Mouse (Mus musculus) MEL (cell line): ENCODE measurements around the gene Pcmt1. TPM values are rescaled to one million over a fixed set of nuclear protein-coding genes. Genes with fewer than 3 reads are reported as not detected.

ENCODE experiments used
- DNase-seq: peaks from one replicate; pipeline ENCODE4 v3.0.0; 2011; ENCODE audit warnings: low read depth, low spot score
- H3K27ac ChIP-seq: 2 replicates; pipeline ENCODE4 v1.5.1; 2012; ENCODE audit warnings: low read depth, mild to moderate bottlenecking, control low read depth, low read length, moderate library complexity; ENCODE audit not compliant: control insufficient read depth
- H3K27me3 ChIP-seq, 2 experiments: fragments of 150-350 bp in 1 of 2; sonication (generic) in 1 of 2; 2 replicates each; pipeline ENCODE4 v1.6.1; 2012; ENCODE audit warnings: low read length in 2 of 2, mild to moderate bottlenecking in 2 of 2, improper control_type of control experiment in 1 of 2, moderate library complexity in 1 of 2; ENCODE audit not compliant: insufficient read depth in 2 of 2, control insufficient read depth in 1 of 2
- H3K36me3 ChIP-seq, 2 experiments: 2 replicates each; pipeline ENCODE4 v1.6.1; 2012 to 2014; ENCODE audit warnings: low read length in 2 of 2, improper control_type of control experiment in 1 of 2, inconsistent platforms in 1 of 2, mild to moderate bottlenecking in 1 of 2; ENCODE audit not compliant: insufficient read depth in 2 of 2, control insufficient read depth in 1 of 2
- H3K4me1 ChIP-seq, 2 experiments: fragments of 150-350 bp in 1 of 2; sonication (generic) in 1 of 2; 2 replicates each; pipeline ENCODE4 v1.6.1; 2012; ENCODE audit warnings: low read length in 2 of 2, improper control_type of control experiment in 1 of 2, mild to moderate bottlenecking in 1 of 2; ENCODE audit not compliant: insufficient read depth in 2 of 2, control insufficient read depth in 1 of 2
- H3K4me3 ChIP-seq, 2 experiments: fragments of 150-350 bp in 1 of 2; sonication (generic) in 1 of 2; 2 replicates each; pipeline ENCODE4 v1.5.1; 2012; ENCODE audit warnings: low read depth in 2 of 2, low read length in 2 of 2, mild to moderate bottlenecking in 2 of 2, moderate library complexity in 2 of 2, control low read depth in 1 of 2, improper control_type of control experiment in 1 of 2; ENCODE audit not compliant: control insufficient read depth in 1 of 2, insufficient read depth in 1 of 2
- H3K79me2 ChIP-seq: 2 replicates; pipeline ENCODE4 v1.6.1; 2012; ENCODE audit warnings: mild to moderate bottlenecking, low read length, moderate library complexity; ENCODE audit not compliant: control insufficient read depth, poor library complexity, insufficient read depth
- H3K9ac ChIP-seq: 2 replicates; pipeline ENCODE4 v1.6.1; 2012; ENCODE audit warnings: low read depth, mild to moderate bottlenecking, control low read depth, low read length, moderate library complexity; ENCODE audit not compliant: control insufficient read depth, poor library complexity, severe bottlenecking
- H3K9me3 ChIP-seq: fragments of 150-350 bp; sonication (generic); replicated peaks from 2 replicates; pipeline ENCODE4 v1.6.1; 2012; ENCODE audit warnings: mild to moderate bottlenecking, low read length, improper control_type of control experiment, moderate library complexity; ENCODE audit not compliant: insufficient read depth
- BHLHE40 ChIP-seq: IDR thresholded peaks from 2 replicates; pipeline ENCODE4 v1.6.1; 2012; ENCODE audit warnings: low read depth, mild to moderate bottlenecking, inconsistent platforms, low read length, improper control_type of control experiment, borderline replicate concordance
- CTCF ChIP-seq, 3 experiments: IDR thresholded peaks in 2 of 3; conservative IDR thresholded peaks in 1 of 3; 2 replicates each; pipeline ENCODE4 v1.5.1; 2011 to 2012; ENCODE audit warnings: low read length in 3 of 3, low read depth in 2 of 3, mild to moderate bottlenecking in 2 of 3, improper control_type of control experiment in 1 of 3, inconsistent platforms in 1 of 3, mixed read lengths in 1 of 3, moderate library complexity in 1 of 3; ENCODE audit not compliant: control insufficient read depth in 1 of 3, insufficient read depth in 1 of 3, poor library complexity in 1 of 3, severe bottlenecking in 1 of 3
- E2F4 ChIP-seq: IDR thresholded peaks from 2 replicates; pipeline ENCODE4 v1.6.1; 2011; ENCODE audit warnings: low read depth, low read length, improper control_type of control experiment, borderline replicate concordance
- GABPA ChIP-seq: IDR thresholded peaks from 2 replicates; pipeline ENCODE4 v1.6.1; 2012; ENCODE audit warnings: low read depth, mild to moderate bottlenecking, inconsistent platforms, low read length, improper control_type of control experiment, moderate library complexity
- HCFC1 ChIP-seq: IDR thresholded peaks from 2 replicates; pipeline ENCODE4 v1.6.1; 2012; ENCODE audit warnings: low read depth, mild to moderate bottlenecking, inconsistent platforms, low read length, improper control_type of control experiment, moderate library complexity
- KAT2A ChIP-seq: conservative IDR thresholded peaks from 2 replicates; pipeline ENCODE4 v1.6.1; 2012; ENCODE audit warnings: low read depth, low read length, improper control_type of control experiment, inconsistent platforms
- MAZ ChIP-seq: IDR thresholded peaks from 2 replicates; pipeline ENCODE4 v1.6.1; 2012; ENCODE audit warnings: low read depth, mild to moderate bottlenecking, inconsistent platforms, low read length, improper control_type of control experiment
- MEF2A ChIP-seq: IDR thresholded peaks from 2 replicates; pipeline ENCODE4 v1.6.1; 2014; ENCODE audit warnings: low read depth, mild to moderate bottlenecking, inconsistent platforms, low read length, improper control_type of control experiment; ENCODE audit not compliant: poor library complexity, insufficient replicate concordance, severe bottlenecking; ENCODE audit errors: extremely low read depth
- MYB ChIP-seq: IDR thresholded peaks from 2 replicates; pipeline ENCODE4 v1.6.1; 2011; ENCODE audit warnings: mild to moderate bottlenecking, low read depth, low read length, improper control_type of control experiment
- POLR2A ChIP-seq, 2 experiments: IDR thresholded peaks; 2 replicates each; pipeline ENCODE4 v1.6.1; 2011 to 2012; ENCODE audit warnings: low read length in 2 of 2, mild to moderate bottlenecking in 2 of 2, control low read depth in 1 of 2, improper control_type of control experiment in 1 of 2, low read depth in 1 of 2, moderate library complexity in 1 of 2; ENCODE audit not compliant: control insufficient read depth in 1 of 2, insufficient read depth in 1 of 2, poor library complexity in 1 of 2
- POLR2AphosphoS5 ChIP-seq: IDR thresholded peaks from 2 replicates; pipeline ENCODE4 v1.6.1; 2012; ENCODE audit warnings: low read depth, borderline replicate concordance, mild to moderate bottlenecking, inconsistent platforms, low read length, moderate library complexity, mixed read lengths
- RAD21 ChIP-seq: IDR thresholded peaks from 2 replicates; pipeline ENCODE4 v1.6.1; 2011; ENCODE audit warnings: mild to moderate bottlenecking, low read depth, low read length, improper control_type of control experiment
- SIN3A ChIP-seq: IDR thresholded peaks from 2 replicates; pipeline ENCODE4 v1.6.1; 2012; ENCODE audit warnings: low read length, improper control_type of control experiment, inconsistent platforms
- TAL1 ChIP-seq: IDR thresholded peaks from 2 replicates; pipeline ENCODE4 v1.6.1; 2012; ENCODE audit warnings: mild to moderate bottlenecking, inconsistent platforms, low read length, moderate library complexity, mixed read lengths
- TBP ChIP-seq: IDR thresholded peaks from 2 replicates; pipeline ENCODE4 v1.8.0; 2011; ENCODE audit warnings: low read depth, low read length, improper control_type of control experiment
- TCF12 ChIP-seq: IDR thresholded peaks from 2 replicates; pipeline ENCODE4 v1.6.1; 2014; ENCODE audit warnings: low read depth, mild to moderate bottlenecking, inconsistent platforms, low read length, improper control_type of control experiment, moderate library complexity
- UBTF ChIP-seq: IDR thresholded peaks from 2 replicates; pipeline ENCODE4 v1.6.1; 2012; ENCODE audit warnings: low read depth, mild to moderate bottlenecking, inconsistent platforms, low read length, improper control_type of control experiment, moderate library complexity, borderline replicate concordance; ENCODE audit not compliant: insufficient read depth
- ZC3H11A ChIP-seq: IDR thresholded peaks from 2 replicates; pipeline ENCODE4 v1.6.1; 2012; ENCODE audit warnings: low read depth, mild to moderate bottlenecking, inconsistent platforms, low read length, improper control_type of control experiment
- ZNF384 ChIP-seq: IDR thresholded peaks from 2 replicates; pipeline ENCODE4 v1.6.1; 2012; ENCODE audit warnings: low read depth, mild to moderate bottlenecking, inconsistent platforms, low read length, improper control_type of control experiment
- polyA plus RNA-seq, 2 experiments: library from polyadenylated mRNA; stranded (reverse) in 1 of 2; unstranded in 1 of 2; fragments of >175 nt in 1 of 2; fragments of >200 nt in 1 of 2; gene quantifications; 2 replicates each; pipeline versions ENCODE4 v1.2.1 to v1.2.4; 2012; ENCODE audit warnings: low replicate concordance in 2 of 2, low read depth in 1 of 2; ENCODE audit not compliant: insufficient read length in 2 of 2, insufficient read depth in 1 of 2, missing spikeins in 1 of 2
- total RNA-seq: library from RNA; depleted of rRNA; stranded (reverse); fragments of 300-350 nt; gene quantifications from 2 replicates; pipeline ENCODE4 v1.2.3, GENCODE M21; 2012

Pcmt1 gene
- total and polyA plus RNA-seq, 3 experiments: 90.7 to 121 TPM; not detected in 1

DNA sequence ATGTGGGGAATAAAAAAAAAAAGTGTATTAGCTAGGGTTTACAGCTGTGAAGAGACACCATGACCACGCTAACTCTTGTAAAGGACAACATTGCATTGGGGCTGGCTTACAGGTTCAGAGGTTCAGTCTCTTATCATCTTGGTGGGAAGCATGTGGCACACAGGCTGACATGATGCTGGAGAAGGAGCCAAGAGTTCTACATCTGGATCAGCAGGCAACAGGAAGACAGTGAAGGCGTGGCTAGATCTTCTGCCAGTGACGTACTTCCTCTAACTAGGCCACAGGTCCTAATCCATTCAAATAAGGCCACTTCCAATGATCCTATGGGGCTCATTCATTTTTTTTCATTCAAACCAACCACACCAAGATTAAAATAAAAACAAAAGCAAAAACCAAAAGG, 19.2 kb upstream of the Pcmt1 start (continued):
- TF ChIP-seq MEF2A: no peak
- no peak for TF ChIP-seq MYB
- no peak for TF ChIP-seq RAD21
- TF ChIP-seq ZC3H11A: no peak
- no peak for TF ChIP-seq CTCF (IDR thresholded peaks at IDR 0.05 in 2 of 3, conservative IDR thresholded peaks at IDR 0.05 in 1 of 3; ENCODE audit: control insufficient read depth in 1 of 3, insufficient read depth in 1 of 3, low read depth in 2 of 3, low read length in 3 of 3, poor library complexity in 1 of 3, severe bottlenecking in 1 of 3)
- no peak for TF ChIP-seq TCF12
- TF ChIP-seq UBTF: no peak
- TF ChIP-seq GABPA: no peak
- TF ChIP-seq, all 39 proteins: peak for 6

DNA sequence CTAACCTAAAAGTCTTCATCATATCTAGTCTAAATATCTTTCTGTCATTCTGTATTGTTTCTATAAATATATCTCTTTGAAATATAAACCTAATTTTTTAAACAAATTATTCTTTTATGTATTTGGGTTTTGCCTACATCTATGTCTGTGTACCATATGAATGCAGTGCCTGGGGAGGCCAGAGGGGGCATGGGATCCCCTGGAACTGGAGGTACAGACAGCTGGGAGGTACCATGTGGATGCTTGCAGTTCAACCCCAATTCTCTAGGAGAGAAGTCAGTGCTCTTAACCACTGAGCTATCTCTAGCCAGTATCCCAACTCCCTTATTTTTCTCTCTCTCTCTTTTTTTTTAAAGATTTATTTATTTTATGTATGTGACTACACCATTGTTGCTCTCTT, 14.3 kb upstream of the Pcmt1 start:
- Histone ChIP-seq H3K4me3 (no peak overlapping the region), H3K9ac (no peak overlapping the region)
- DNase-seq: peak; percentile 51

DNA sequence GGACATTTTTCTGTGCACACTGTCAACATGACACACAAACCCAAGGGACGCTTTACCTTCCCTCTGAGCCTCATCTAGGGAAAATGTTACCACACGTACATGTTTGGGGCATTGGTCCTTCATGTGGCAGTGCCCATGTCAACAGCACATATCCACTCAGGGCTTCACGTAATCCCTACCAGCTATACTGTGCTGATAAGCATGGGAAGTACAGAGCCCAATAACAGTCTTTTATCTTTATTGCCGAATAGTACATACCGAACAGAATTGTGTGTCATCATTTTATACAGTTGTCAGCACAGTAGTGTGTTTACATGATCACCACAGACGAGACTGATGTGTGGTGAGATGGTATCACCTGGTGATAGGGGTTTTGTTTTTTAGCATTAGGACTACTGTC, 6.0 kb upstream of the Pcmt1 start:
- H3K4me3 ChIP-seq: no peak overlapping the region
- peaks cover 8 to 40% of the 10 kb centered on the region in 2 experiments for H3K36me3 ChIP-seq
- TF ChIP-seq CTCF (IDR thresholded peaks at IDR 0.05 in 2 of 3, conservative IDR thresholded peaks at IDR 0.05 in 1 of 3; ENCODE audit: control insufficient read depth in 1 of 3, insufficient read depth in 1 of 3, low read depth in 2 of 3, low read length in 3 of 3, poor library complexity in 1 of 3, severe bottlenecking in 1 of 3) (no peak), UBTF (no peak), HCFC1 (no peak), MYB (no peak), E2F4 (no peak), TBP (no peak), TAL1 (no peak), SIN3A (no peak), ZNF384 (no peak), MEF2A (no peak), KAT2A (no peak), BHLHE40 (no peak), MAZ (no peak), POLR2AphosphoS5 (no peak), POLR2A (IDR thresholded peaks at IDR 0.05; ENCODE audit: control insufficient read depth in 1 of 2, insufficient read depth in 1 of 2, low read depth in 1 of 2, low read length in 2 of 2, poor library complexity in 1 of 2) (no peak)

More for the DNA sequence above, 14.3 kb upstream of the Pcmt1 start:
- Histone ChIP-seq H3K79me2 (peaks cover 9% of the 10 kb centered on the region; the same call in 1 of the 2 replicates), H3K27me3 (no peaks in the 10 kb centered on the region), H3K4me1 (peaks cover 5 to 9% of the 10 kb centered on the region in 2 experiments), H3K27ac (no peak overlapping the region), H3K9me3 (no peaks in the 10 kb centered on the region), H3K36me3 (peaks cover 15 to 33% of the 10 kb centered on the region in 2 experiments)
- TF ChIP-seq CTCF (IDR thresholded peaks at IDR 0.05 in 2 of 3, conservative IDR thresholded peaks at IDR 0.05 in 1 of 3; ENCODE audit: control insufficient read depth in 1 of 3, insufficient read depth in 1 of 3, low read depth in 2 of 3, low read length in 3 of 3, poor library complexity in 1 of 3, severe bottlenecking in 1 of 3) (peak in 1 of 3 experiments; percentile 23; a peak in 1 of 6 replicates), GABPA (no peak), POLR2AphosphoS5 (no peak)

More for the DNA sequence above, 6.0 kb upstream of the Pcmt1 start:
- Histone ChIP-seq H3K9me3 (no peaks in the 10 kb centered on the region), H3K9ac (no peak overlapping the region), H3K79me2 (peaks cover 61% of the 10 kb centered on the region), H3K27ac (no peak overlapping the region), H3K27me3 (no peaks in the 10 kb centered on the region), H3K4me1 (peaks cover 13 to 14% of the 10 kb centered on the region in 2 experiments)
- no peak for DNase-seq
